In the genomic region with DNA sequence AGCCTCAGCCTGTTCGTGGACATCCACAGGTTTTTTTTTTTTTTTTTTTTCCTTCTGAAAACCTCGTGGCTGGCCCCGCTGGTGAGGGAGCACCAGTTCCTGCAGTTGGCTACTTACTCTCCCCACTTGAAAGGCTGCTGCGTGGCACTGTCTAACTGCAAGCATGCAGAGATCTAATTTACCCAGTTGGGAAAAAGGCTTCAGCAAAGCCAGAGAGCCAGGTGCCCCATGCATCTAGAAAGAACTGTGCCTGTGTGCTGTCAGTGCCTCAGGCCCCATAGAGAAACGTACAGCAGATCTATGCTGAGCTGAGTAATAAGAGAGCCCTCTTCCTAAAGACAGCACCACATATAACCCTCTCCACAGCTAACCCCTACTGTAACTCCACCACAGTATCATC, we compare ENCODE assay signal across 10 mouse cellular contexts. TPM values are rescaled to one million over a fixed set of nuclear protein-coding genes. Genes with fewer than 3 reads are reported as not detected.
A peak's percentile ranks its signal among the peaks of the same experiment; 100 is the strongest.
DNase-seq lines count a peak whose midpoint lies in the region; ATAC-seq and TF ChIP-seq lines count a peak whose summit lies in the region.
"Had no signal": no experiment of that assay in that cellular context is flagged by ENCODE, and none has a peak within 500 bp of the region (broad histone marks: within the 10 kb centered on the region; RNA-seq: fewer than 3 reads in every experiment).

No protein-coding gene starts in this region.

- H3K4me2 ChIP-seq in heart, embryonic 16.5 days (ENCODE audit: low read depth, low read length), result peak overlapping the region; percentile 72
- peak overlapping the region; percentile 76 for H3K4me2 ChIP-seq in forebrain, postnatal 0 days (ENCODE audit: low read depth)
- H3K4me2 ChIP-seq in liver, postnatal 0 days (ENCODE audit: low read depth, low read length), result peak overlapping the region; percentile 64

- no peaks in the 10 kb centered on the region for H3K79me2 ChIP-seq in heart, adult 2 months (replicated peaks; ENCODE audit: control insufficient read depth, insufficient read depth, low read length)

- no peak for ATAC-seq in heart, embryonic 16.5 days (replicated peaks; ENCODE audit: extremely low read depth, insufficient read depth, low FRiP score)
- ATAC-seq in forebrain, postnatal 0 days, result no peak; the same call in 1 of the 2 replicates
- no peak for ATAC-seq in liver, postnatal 0 days

- H3K36me3 ChIP-seq in heart, embryonic 16.5 days (ENCODE audit: control insufficient read depth, insufficient read depth), result no peaks in the 10 kb centered on the region
- no peaks in the 10 kb centered on the region for H3K36me3 ChIP-seq in heart, adult 2 months (ENCODE audit: control insufficient read depth, insufficient read depth, low read length)
- no peaks in the 10 kb centered on the region for H3K36me3 ChIP-seq in forebrain, postnatal 0 days (ENCODE audit: insufficient read depth)
- H3K36me3 ChIP-seq in liver, postnatal 0 days (replicated peaks; ENCODE audit: insufficient read depth, low read length), result 0 out of 2 replicates have a peak, but pooled peaks cover 4% of the 10 kb centered on the region

- peaks cover 8% of the 10 kb centered on the region for H3K9me3 ChIP-seq in heart, embryonic 16.5 days (replicated peaks; ENCODE audit: control insufficient read depth, low read length)
- 0 out of 2 replicates have a peak, but pooled peaks cover 8% of the 10 kb centered on the region for H3K9me3 ChIP-seq in forebrain, postnatal 0 days (ENCODE audit: low read length)
- H3K9me3 ChIP-seq in liver, postnatal 0 days (ENCODE audit: low read length), result peaks cover 3% of the 10 kb centered on the region; the same call in 1 of the 2 replicates

- DNase-seq in heart, adult 2 months, result no peak
- DNase-seq in brain, embryonic 14.5 days (ENCODE audit: low read depth), result peak; percentile 73
- DNase-seq in forebrain, postnatal 0 days, result peak; percentile 47
- DNase-seq in liver, postnatal 0 days, result no peak
- DNase-seq in gastrocnemius, postnatal 25 days, result no peak
- no peak for DNase-seq in urinary bladder, adult 2 months (ENCODE audit: low spot score)
- DNase-seq in lung, postnatal 36 days, result no peak
- DNase-seq: kidney, adult 2 months; lung, adult 18-20 months had no signal

- no peaks in the 10 kb centered on the region; the same call in 1 of the 2 replicates for H3K27me3 ChIP-seq in heart, embryonic 16.5 days (ENCODE audit: control insufficient read depth, insufficient read depth, low read length)
- no peaks in the 10 kb centered on the region for H3K27me3 ChIP-seq in heart, adult 2 months (ENCODE audit: control insufficient read depth, insufficient read depth, low read length)
- H3K27me3 ChIP-seq in forebrain, postnatal 0 days (ENCODE audit: insufficient read depth, low read length), result no peaks in the 10 kb centered on the region
- no peaks in the 10 kb centered on the region for H3K27me3 ChIP-seq in liver, postnatal 0 days (ENCODE audit: insufficient read depth, low read length)

- TF ChIP-seq EP300 in heart, adult 2 months (IDR thresholded peaks at IDR 0.05; ENCODE audit: insufficient read depth, low read depth, low read length), result no peak
- no peak for TF ChIP-seq EP300 in liver, postnatal 0 days (IDR thresholded peaks at IDR 0.05; ENCODE audit: low read depth)

- peak overlapping the region; percentile 60; the same call in 1 of the 2 replicates for H3K4me3 ChIP-seq in heart, embryonic 16.5 days (ENCODE audit: low read length)
- no peak overlapping the region for H3K4me3 ChIP-seq in heart, adult 2 months
- H3K4me3 ChIP-seq in forebrain, postnatal 0 days (ENCODE audit: low read depth, low read length), result peak overlapping the region; percentile 48
- peak overlapping the region; percentile 53 for H3K4me3 ChIP-seq in liver, postnatal 0 days (ENCODE audit: low read depth, low read length)

- peaks cover 40% of the 10 kb centered on the region for H3K4me1 ChIP-seq in heart, embryonic 16.5 days (ENCODE audit: control insufficient read depth, insufficient read depth, low read length)
- peaks cover 6% of the 10 kb centered on the region for H3K4me1 ChIP-seq in heart, adult 2 months (ENCODE audit: control insufficient read depth, insufficient read depth, low read length)
- peaks cover 34% of the 10 kb centered on the region for H3K4me1 ChIP-seq in forebrain, postnatal 0 days (ENCODE audit: insufficient read depth)
- peaks cover 6% of the 10 kb centered on the region; the same call in 1 of the 2 replicates for H3K4me1 ChIP-seq in liver, postnatal 0 days (ENCODE audit: insufficient read depth)

- peak overlapping the region; percentile 78 for H3K9ac ChIP-seq in heart, embryonic 16.5 days (ENCODE audit: low read length)
- no peak overlapping the region for H3K9ac ChIP-seq in heart, adult 2 months (ENCODE audit: low read depth, low read length)
- H3K9ac ChIP-seq in forebrain, postnatal 0 days, result peak overlapping the region; percentile 71; the same call in 1 of the 2 replicates
- peak overlapping the region; percentile 73; the same call in 1 of the 2 replicates for H3K9ac ChIP-seq in liver, postnatal 0 days (replicated peaks)

- intact Hi-C loops in heart, adult 2 months (cut with DNase I), result no loop called here

- no peak for TF ChIP-seq CTCF in heart, adult 2 months (IDR thresholded peaks at IDR 0.05)
- no peak for TF ChIP-seq CTCF in brain, embryonic 14.5 days (IDR thresholded peaks at IDR 0.05; ENCODE audit: borderline replicate concordance, extremely low read depth, insufficient read depth, insufficient read length)
- TF ChIP-seq CTCF in forebrain, postnatal 0 days (IDR thresholded peaks at IDR 0.05; ENCODE audit: low read depth), result no peak
- TF ChIP-seq CTCF in liver, postnatal 0 days (IDR thresholded peaks at IDR 0.05; ENCODE audit: low read depth), result no peak

- peak overlapping the region; percentile 87 for H3K27ac ChIP-seq in heart, embryonic 16.5 days (ENCODE audit: low read length)
- H3K27ac ChIP-seq in heart, adult 2 months, result no peak overlapping the region
- H3K27ac ChIP-seq in forebrain, postnatal 0 days (ENCODE audit: low read depth, low read length), result peak overlapping the region; percentile 91
- peak overlapping the region; percentile 30; the same call in 1 of the 2 replicates for H3K27ac ChIP-seq in liver, postnatal 0 days (ENCODE audit: low read depth)

- TF ChIP-seq POLR2A in heart, adult 2 months (IDR thresholded peaks at IDR 0.05; ENCODE audit: insufficient read depth, low read depth, low read length), result no peak
- no peak for TF ChIP-seq POLR2A in brain, embryonic 14.5 days (IDR thresholded peaks at IDR 0.05; ENCODE audit: borderline replicate concordance, extremely low read depth, insufficient read depth, insufficient read length, poor library complexity, severe bottlenecking)

- WGBS in heart, embryonic 16.5 days, result 29% methylated on average over 5 of the region's 5 CpGs
- WGBS in heart, adult 2 months, result 44% methylated on average over 5 of the region's 5 CpGs
- 9% methylated on average over 5 of the region's 5 CpGs for WGBS in forebrain, postnatal 0 days
- 22% methylated on average over 5 of the region's 5 CpGs for WGBS in liver, postnatal 0 days (ENCODE audit: insufficient replicate concordance)

RNA-seq across cellular contexts. Expression of a gene that starts 0.5 kb away (rescaled TPM):
- 13.6 and 13.8 TPM in 2 replicates for polyA plus RNA-seq in heart, embryonic 16.5 days (2015; fragmentation: Nextera tagmentation; extraction: Ambion mirVana)
- 10 to 100 TPM; 15.4 to 15.8 TPM for total RNA-seq in heart, adult 2 months (2021)
- 10.3 and 15.8 TPM in 2 replicates for polyA plus RNA-seq in heart, adult 2 months (2012; rRNA removed)
- polyA plus RNA-seq in brain, embryonic 14.5 days (2012; rRNA removed), result 49.5 and 59.7 TPM in 2 replicates
- 32.2 and 37.1 TPM in 2 replicates for total RNA-seq in forebrain, postnatal 0 days (2014; rRNA removed)
- polyA plus RNA-seq in forebrain, postnatal 0 days (2015; fragmentation: Nextera tagmentation; extraction: Ambion mirVana), result 22.0 and 23.3 TPM in 2 replicates
- 31.7 and 38.3 TPM in 2 replicates for polyA plus RNA-seq in liver, postnatal 0 days (2015; fragmentation: Nextera tagmentation; extraction: Ambion mirVana)
- 10 to 100 TPM; 14.7 to 18.6 TPM for total RNA-seq in gastrocnemius, postnatal 25 days (2021)
- 2.3 and 2.6 TPM in 2 replicates for polyA plus RNA-seq in urinary bladder, adult 2 months (2012; rRNA removed)

RNA-seq across cellular contexts. Expression of a gene that starts 1.0 kb away (rescaled TPM):
- 7.1 and 11.4 TPM in 2 replicates for polyA plus RNA-seq in heart, embryonic 16.5 days (2015; fragmentation: Nextera tagmentation; extraction: Ambion mirVana)
- total RNA-seq in heart, adult 2 months (2021), result 1 to 10 TPM; 4.5 to 4.8 TPM
- polyA plus RNA-seq in heart, adult 2 months (2012; rRNA removed), result 10.4 and 11.0 TPM in 2 replicates
- 2.7 and 3.8 TPM in 2 replicates for polyA plus RNA-seq in brain, embryonic 14.5 days (2012; rRNA removed)
- 7.3 and 7.4 TPM in 2 replicates for total RNA-seq in forebrain, postnatal 0 days (2014; rRNA removed)
- 7.7 and 7.8 TPM in 2 replicates for polyA plus RNA-seq in forebrain, postnatal 0 days (2015; fragmentation: Nextera tagmentation; extraction: Ambion mirVana)
- 24.0 and 28.3 TPM in 2 replicates for polyA plus RNA-seq in liver, postnatal 0 days (2015; fragmentation: Nextera tagmentation; extraction: Ambion mirVana)
- 1 to 10 TPM; 1.9 to 2.0 TPM for total RNA-seq in gastrocnemius, postnatal 25 days (2021)
- polyA plus RNA-seq in urinary bladder, adult 2 months (2012; rRNA removed), result 20.3 and 24.0 TPM in 2 replicates

Comparison
In these comparisons a context has a peak if more than half of its experiments do, and no peak if none do; other contexts are left out.
1. DNase-seq: peak in brain, embryonic 14.5 days (single experiment) and forebrain, postnatal 0 days (single experiment); none in heart, adult 2 months (0 of 2), liver, postnatal 0 days (single experiment), gastrocnemius, postnatal 25 days (single experiment), urinary bladder, adult 2 months (single experiment) and lung, postnatal 36 days (single experiment).
2. Peak in every context shown above with its lines, with median percentiles within 50 percentile points of each other: H3K4me2 ChIP-seq.